Mouse (Mus musculus) cerebellum, adult 2 months (tissue): ENCODE results near the gene Coro1c.

Experiments used
- CTCF ChIP-seq: fragments of 200-500 bp; IDR thresholded peaks from 2 replicates; pipeline ENCODE4 v1.5.1; 2011; ENCODE audit warnings: low read depth, mild to moderate bottlenecking, control low read depth, low read length, moderate library complexity, borderline replicate concordance; ENCODE audit not compliant: insufficient read depth
- POLR2A ChIP-seq: fragments of 200-500 bp; IDR thresholded peaks from 2 replicates; pipeline ENCODE4 v1.6.1; 2011; ENCODE audit warnings: low read length, control low read depth, borderline replicate concordance; ENCODE audit not compliant: insufficient read depth

GRCm38 (mm10) chr5:113840443-113840842 is 68.1 kb downstream of the Coro1c start:
- TF ChIP-seq CTCF = no peak
- no peak for TF ChIP-seq POLR2A
